Mouse (Mus musculus): ENCODE data around the gene Kcnab2. TPM values are rescaled to one million over a fixed set of nuclear protein-coding genes. Genes with fewer than 3 reads are reported as not detected.

Kcnab2 gene
- polyA plus RNA-seq, 1 experiment from 2014 or later, result 19.3 TPM

Other genes starting within 250 kb of the Kcnab2 start
- 13.1 and 16.2 TPM in 2 replicates for gene Gpr153, start 203.6 kb downstream of the Kcnab2 start, polyA plus RNA-seq (2016; fragmentation: Nextera tagmentation; extraction: Ambion mirVana)
- gene Hes3, start 186.2 kb downstream of the Kcnab2 start, polyA plus RNA-seq (2016; fragmentation: Nextera tagmentation; extraction: Ambion mirVana), result 1.2 and 2.1 TPM in 2 replicates
- gene Icmt, start 180.6 kb downstream of the Kcnab2 start, polyA plus RNA-seq (2016; fragmentation: Nextera tagmentation; extraction: Ambion mirVana), result 25.3 and 25.6 TPM in 2 replicates
- 2.5 and 3.8 TPM in 2 replicates for gene Rnf207, start 158.9 kb downstream of the Kcnab2 start, polyA plus RNA-seq (2016; fragmentation: Nextera tagmentation; extraction: Ambion mirVana)
- gene Rpl22, start 152.1 kb downstream of the Kcnab2 start, polyA plus RNA-seq (2016; fragmentation: Nextera tagmentation; extraction: Ambion mirVana), result 257 and 282 TPM in 2 replicates
- 4.1 and 4.8 TPM in 2 replicates for gene Chd5, start 139.2 kb downstream of the Kcnab2 start, polyA plus RNA-seq (2016; fragmentation: Nextera tagmentation; extraction: Ambion mirVana)
- gene Nphp4, start 1.2 kb downstream of the Kcnab2 start, polyA plus RNA-seq (2016; fragmentation: Nextera tagmentation; extraction: Ambion mirVana), result 7.5 and 8.9 TPM in 2 replicates

Measured in hindbrain, embryonic 12.5 days (tissue).